Mouse (Mus musculus) heart, postnatal 0 days (tissue): ENCODE measurements around the gene Ica1.

ENCODE experiments used
- CTCF ChIP-seq: IDR thresholded peaks from 2 replicates; pipeline ENCODE4 v1.5.1; 2016; ENCODE audit warnings: antibody characterized with exemption, control low read depth, low read depth
- EP300 ChIP-seq: IDR thresholded peaks from 2 replicates; pipeline ENCODE4 v1.6.1; 2016; ENCODE audit warnings: antibody characterized with exemption, low read depth

DNA sequence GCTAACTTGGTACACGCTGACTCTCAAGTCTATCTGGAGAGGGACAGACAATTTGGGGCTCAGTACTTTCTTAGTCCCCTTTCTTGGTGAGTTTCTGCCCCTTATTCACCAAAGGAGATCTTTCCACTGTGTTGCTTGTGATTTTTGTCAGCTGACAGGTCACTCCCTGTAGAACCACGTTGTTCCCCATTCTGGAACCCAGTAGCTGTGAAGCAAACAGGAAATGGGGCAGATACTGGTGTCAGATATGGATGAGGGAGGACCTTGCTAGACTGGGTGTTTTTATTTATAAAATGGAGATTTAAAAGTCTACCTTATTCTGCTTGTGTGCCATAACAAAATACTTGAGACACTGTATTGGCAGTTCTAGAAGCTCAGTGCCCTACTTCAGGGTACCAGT lies 160.9 kb downstream of the Ica1 start:
- TF ChIP-seq EP300 (no peak), CTCF (no peak)
